In genomic region chr3:145964018-145964387, GRCm38 (mm10) we compare ENCODE assay signal across 8 mouse cellular contexts. TPM values are rescaled to one million over a fixed set of nuclear protein-coding genes. Genes with fewer than 3 reads are reported as not detected.
DNase-seq lines count a peak whose midpoint lies in the region; ATAC-seq lines count a peak whose summit lies in the region.

No protein-coding gene starts in this region.

- no peaks in the 10 kb centered on the region for H3K36me3 ChIP-seq in kidney, embryonic 15.5 days
- no peaks in the 10 kb centered on the region for H3K36me3 ChIP-seq in heart, embryonic 12.5 days
- no peaks in the 10 kb centered on the region for H3K36me3 ChIP-seq in liver, embryonic 11.5 days (ENCODE audit: control insufficient read depth, insufficient read depth, low read length)
- no peaks in the 10 kb centered on the region for H3K36me3 ChIP-seq in midbrain, embryonic 16.5 days (ENCODE audit: control insufficient read depth, insufficient read depth, low read length)

- H3K4me3 ChIP-seq in kidney, embryonic 15.5 days (replicated peaks), result peak overlapping the region; percentile 10; the same call in 1 of the 2 replicates
- H3K4me3 ChIP-seq in heart, embryonic 12.5 days, result no peak overlapping the region
- peak overlapping the region; percentile 18; the same call in 1 of the 2 replicates for H3K4me3 ChIP-seq in liver, embryonic 11.5 days (ENCODE audit: low read depth, low read length)
- H3K4me3 ChIP-seq in midbrain, embryonic 16.5 days (ENCODE audit: low read depth, low read length), result no peak overlapping the region

- peaks cover 33% of the 10 kb centered on the region for H3K4me1 ChIP-seq in kidney, embryonic 15.5 days
- peaks cover 47% of the 10 kb centered on the region for H3K4me1 ChIP-seq in heart, embryonic 12.5 days (replicated peaks)
- peaks cover 10% of the 10 kb centered on the region for H3K4me1 ChIP-seq in liver, embryonic 11.5 days (replicated peaks; ENCODE audit: control insufficient read depth, insufficient read depth, low read length)
- peaks cover 8% of the 10 kb centered on the region; the same call in 1 of the 2 replicates for H3K4me1 ChIP-seq in midbrain, embryonic 16.5 days (ENCODE audit: control insufficient read depth, insufficient read depth, low read length)

- peak overlapping the region; percentile 46 for H3K4me2 ChIP-seq in kidney, embryonic 15.5 days
- peak overlapping the region; percentile 57 for H3K4me2 ChIP-seq in heart, embryonic 12.5 days
- H3K4me2 ChIP-seq in liver, embryonic 11.5 days, result peak overlapping the region; percentile 59
- H3K4me2 ChIP-seq in midbrain, embryonic 16.5 days (ENCODE audit: low read length), result peak overlapping the region; percentile 7

- intact Hi-C loops in left cerebral cortex, postnatal 4 days (cut with DNase I), result no loop called here

- no peak overlapping the region for H3K9ac ChIP-seq in kidney, embryonic 15.5 days
- peak overlapping the region; percentile 55; the same call in 1 of the 2 replicates for H3K9ac ChIP-seq in heart, embryonic 12.5 days
- no peak overlapping the region for H3K9ac ChIP-seq in liver, embryonic 11.5 days (ENCODE audit: low read depth, low read length)
- H3K9ac ChIP-seq in midbrain, embryonic 16.5 days (ENCODE audit: low read depth, low read length), result no peak overlapping the region

- DNase-seq in kidney, postnatal 36 days, result no peak
- DNase-seq in liver, embryonic 11.5 days (ENCODE audit: low spot score), result no peak
- no peak for DNase-seq in left cerebral cortex, postnatal 4 days
- no peak for DNase-seq in cerebellum, postnatal 25 days

- H3K27ac ChIP-seq in kidney, embryonic 15.5 days, result peak overlapping the region; percentile 66
- H3K27ac ChIP-seq in heart, embryonic 12.5 days (ENCODE audit: poor library complexity, severe bottlenecking), result peak overlapping the region; percentile 98
- no peak overlapping the region for H3K27ac ChIP-seq in liver, embryonic 11.5 days (ENCODE audit: low read depth, low read length)
- H3K27ac ChIP-seq in midbrain, embryonic 16.5 days (ENCODE audit: low read length), result no peak overlapping the region

- H3K27me3 ChIP-seq in kidney, embryonic 15.5 days, result peaks cover 31% of the 10 kb centered on the region
- H3K27me3 ChIP-seq in heart, embryonic 12.5 days (replicated peaks), result no peaks in the 10 kb centered on the region
- peaks cover 12% of the 10 kb centered on the region for H3K27me3 ChIP-seq in liver, embryonic 11.5 days (replicated peaks; ENCODE audit: control insufficient read depth, insufficient read depth, low read length)
- peaks cover 9% of the 10 kb centered on the region; the same call in 1 of the 2 replicates for H3K27me3 ChIP-seq in midbrain, embryonic 16.5 days (ENCODE audit: control insufficient read depth, insufficient read depth, low read depth, low read length)

- no peaks in the 10 kb centered on the region for H3K9me3 ChIP-seq in kidney, embryonic 15.5 days (replicated peaks)
- no peaks in the 10 kb centered on the region; the same call in 1 of the 2 replicates for H3K9me3 ChIP-seq in heart, embryonic 12.5 days (replicated peaks)
- H3K9me3 ChIP-seq in liver, embryonic 11.5 days (ENCODE audit: control insufficient read depth, low read length), result no peaks in the 10 kb centered on the region
- H3K9me3 ChIP-seq in midbrain, embryonic 16.5 days (replicated peaks; ENCODE audit: control insufficient read depth, low read length, poor library complexity, severe bottlenecking), result no peaks in the 10 kb centered on the region

- WGBS in kidney, embryonic 15.5 days, result 27% methylated on average over 10 of the region's 10 CpGs
- WGBS in heart, embryonic 12.5 days, result 12% methylated on average over 10 of the region's 10 CpGs
- 10% methylated on average over 10 of the region's 10 CpGs for WGBS in liver, embryonic 11.5 days
- WGBS in midbrain, embryonic 16.5 days, result 13% methylated on average over 10 of the region's 10 CpGs

- ATAC-seq in kidney, embryonic 15.5 days (replicated peaks; ENCODE audit: low FRiP score), result peak; percentile 37; the same call in 1 of the 2 replicates
- peak; percentile 43; the same call in 1 of the 2 replicates for ATAC-seq in heart, embryonic 12.5 days (ENCODE audit: insufficient number of reproducible peaks, low FRiP score)
- peak; percentile 60 for ATAC-seq in liver, embryonic 11.5 days (replicated peaks; ENCODE audit: low FRiP score)
- 0 out of 2 replicates have a peak, but pooled peaks have one; percentile 46 for ATAC-seq in midbrain, embryonic 16.5 days
- ATAC-seq in CD4-positive, CD25-positive, alpha-beta regulatory T cell, adult 4 months, result no peak

RNA-seq across cellular contexts. Expression of gene Syde2, which starts 23.7 kb away (rescaled TPM):
- 1.4 and 1.8 TPM in 2 replicates for polyA plus RNA-seq in kidney, embryonic 15.5 days (2015; fragmentation: Nextera tagmentation; extraction: Ambion mirVana)
- 7.3 and 7.5 TPM in 2 replicates for polyA plus RNA-seq in heart, embryonic 12.5 days (2016; fragmentation: Nextera tagmentation; extraction: Ambion mirVana)
- polyA plus RNA-seq in liver, embryonic 11.5 days (2014; fragmentation: Nextera tagmentation; extraction: Ambion mirVana), result 1.7 and 2.1 TPM in 2 replicates
- 0.55 and 0.68 TPM in 2 replicates for polyA plus RNA-seq in midbrain, embryonic 16.5 days (2015; fragmentation: Nextera tagmentation; extraction: Ambion mirVana)
- total RNA-seq in left cerebral cortex, postnatal 4 days (2021), result 1 to 10 TPM; 4.4 to 5.3 TPM
- not detected for polyA plus RNA-seq in CD4-positive, CD25-positive, alpha-beta regulatory T cell, adult 4 months (2017; shearing (Covaris generic))

RNA-seq across cellular contexts. Expression of gene 2410004B18Rik, which starts 26.2 kb away (rescaled TPM):
- polyA plus RNA-seq in kidney, embryonic 15.5 days (2015; fragmentation: Nextera tagmentation; extraction: Ambion mirVana), result 50.2 and 52.7 TPM in 2 replicates
- polyA plus RNA-seq in heart, embryonic 12.5 days (2016; fragmentation: Nextera tagmentation; extraction: Ambion mirVana), result 46.6 and 47.2 TPM in 2 replicates
- 37.4 and 39.6 TPM in 2 replicates for polyA plus RNA-seq in liver, embryonic 11.5 days (2014; fragmentation: Nextera tagmentation; extraction: Ambion mirVana)
- 88.2 and 96.1 TPM in 2 replicates for polyA plus RNA-seq in midbrain, embryonic 16.5 days (2015; fragmentation: Nextera tagmentation; extraction: Ambion mirVana)
- 10 to 100 TPM; 51.5 to 56.8 TPM for total RNA-seq in left cerebral cortex, postnatal 4 days (2021)
- polyA plus RNA-seq in CD4-positive, CD25-positive, alpha-beta regulatory T cell, adult 4 months (2017; shearing (Covaris generic)), result 10 to 100 TPM; 18.9 to 21.5 TPM

RNA-seq across cellular contexts. Expression of gene Bcl10, which starts 41.4 kb away (rescaled TPM):
- 52.2 and 53.5 TPM in 2 replicates for polyA plus RNA-seq in kidney, embryonic 15.5 days (2015; fragmentation: Nextera tagmentation; extraction: Ambion mirVana)
- polyA plus RNA-seq in heart, embryonic 12.5 days (2016; fragmentation: Nextera tagmentation; extraction: Ambion mirVana), result 42.9 and 43.1 TPM in 2 replicates
- polyA plus RNA-seq in liver, embryonic 11.5 days (2014; fragmentation: Nextera tagmentation; extraction: Ambion mirVana), result 36.5 and 39.1 TPM in 2 replicates
- 30.2 and 32.6 TPM in 2 replicates for polyA plus RNA-seq in midbrain, embryonic 16.5 days (2015; fragmentation: Nextera tagmentation; extraction: Ambion mirVana)
- total RNA-seq in left cerebral cortex, postnatal 4 days (2021), result 10 to 100 TPM; 18.3 to 19.4 TPM
- polyA plus RNA-seq in CD4-positive, CD25-positive, alpha-beta regulatory T cell, adult 4 months (2017; shearing (Covaris generic)), result 10 to 100 TPM; 43.5 to 50.2 TPM

Comparison
In these comparisons a context has a peak if more than half of its experiments do, and no peak if none do; other contexts are left out.
1. H3K27ac ChIP-seq: peak in kidney, embryonic 15.5 days (single experiment) and heart, embryonic 12.5 days (single experiment); none in liver, embryonic 11.5 days (single experiment) and midbrain, embryonic 16.5 days (single experiment).
2. H3K4me2 ChIP-seq: peak in every context shown above with its lines; median percentile 59 in liver, embryonic 11.5 days; 57 in heart, embryonic 12.5 days; 46 in kidney, embryonic 15.5 days; 7 in midbrain, embryonic 16.5 days.
3. H3K4me3 ChIP-seq: peak in kidney, embryonic 15.5 days (single experiment) and liver, embryonic 11.5 days (single experiment); none in heart, embryonic 12.5 days (single experiment) and midbrain, embryonic 16.5 days (single experiment).